Mouse (Mus musculus): ENCODE measurements around the gene Smim13. TPM values are rescaled to one million over a fixed set of nuclear protein-coding genes. Genes with fewer than 3 reads are reported as not detected.
"Not testable (repeated sequence)": the region's sequence is repeated elsewhere in the genome, so short reads cannot be mapped to it uniquely, and the experiment has no call there.

Smim13 gene
- polyA plus RNA-seq, 1 experiment, result 4.2 TPM

- H3K4me3 ChIP-seq (ENCODE audit: insufficient read depth, poor library complexity, severe bottlenecking), result peak overlapping the region; percentile 53
- no peaks in the 10 kb centered on the region for H3K79me2 ChIP-seq (ENCODE audit: control insufficient read depth, insufficient read depth)
- peak overlapping the region; percentile 94 for H3ac ChIP-seq (ENCODE audit: control insufficient read depth, insufficient read length, low read depth)
- TF ChIP-seq MYOD1 (IDR thresholded peaks at IDR 0.05; ENCODE audit: control insufficient read depth, insufficient read length, low read depth) (no peak), USF1 (IDR thresholded peaks at IDR 0.05; ENCODE audit: low read depth) (no peak), CTCF (IDR thresholded peaks at IDR 0.05; ENCODE audit: control insufficient read depth, insufficient read depth, insufficient read length) (no peak), FOSL1 (IDR thresholded peaks at IDR 0.05; ENCODE audit: insufficient read depth, low read length, poor library complexity, severe bottlenecking) (no peak), MAX (IDR thresholded peaks at IDR 0.05) (no peak), MYOG (IDR thresholded peaks at IDR 0.05; ENCODE audit: control insufficient read depth, extremely low read depth, insufficient read length) (no peak), CEBPB (IDR thresholded peaks at IDR 0.05; ENCODE audit: low read depth) (no peak)
- H3K79me3 ChIP-seq (ENCODE audit: low read depth), result no peaks in the 10 kb centered on the region
- H3K36me3 ChIP-seq (ENCODE audit: control insufficient read depth, insufficient read depth), result no peaks in the 10 kb centered on the region
- H3K27me3 ChIP-seq (ENCODE audit: control insufficient read depth, insufficient read depth, insufficient read length), result peaks cover 3% of the 10 kb centered on the region
Observed at GRCm38 (mm10) chr13:41250318-41250981, 806 bp downstream of the Smim13 start.

- H3K36me3 ChIP-seq (ENCODE audit: control insufficient read depth, insufficient read depth); H3K4me3 ChIP-seq (ENCODE audit: insufficient read depth, poor library complexity, severe bottlenecking); H3K79me2 ChIP-seq (ENCODE audit: control insufficient read depth, insufficient read depth); H3K27me3 ChIP-seq (ENCODE audit: control insufficient read depth, insufficient read depth, insufficient read length); H3ac ChIP-seq (ENCODE audit: control insufficient read depth, insufficient read length, low read depth); H3K79me3 ChIP-seq (ENCODE audit: low read depth): not testable (repeated sequence)
Observed at GRCm38 (mm10) chr13:41251232-41251631, 1.6 kb downstream of the Smim13 start.

- Histone ChIP-seq H3ac (ENCODE audit: control insufficient read depth, insufficient read length, low read depth) (no peak overlapping the region), H3K36me3 (ENCODE audit: control insufficient read depth, insufficient read depth) (no peaks in the 10 kb centered on the region), H3K4me3 (ENCODE audit: insufficient read depth, poor library complexity, severe bottlenecking) (no peak overlapping the region), H3K79me2 (ENCODE audit: control insufficient read depth, insufficient read depth) (no peaks in the 10 kb centered on the region), H3K27me3 (ENCODE audit: control insufficient read depth, insufficient read depth, insufficient read length) (no peaks in the 10 kb centered on the region), H3K79me3 (ENCODE audit: low read depth) (no peaks in the 10 kb centered on the region)
- TF ChIP-seq USF1 (IDR thresholded peaks at IDR 0.05; ENCODE audit: low read depth), result no peak
- TF ChIP-seq CTCF (IDR thresholded peaks at IDR 0.05; ENCODE audit: control insufficient read depth, insufficient read depth, insufficient read length), result no peak
- TF ChIP-seq MAX (IDR thresholded peaks at IDR 0.05), result no peak
- TF ChIP-seq FOSL1 (IDR thresholded peaks at IDR 0.05; ENCODE audit: insufficient read depth, low read length, poor library complexity, severe bottlenecking), result no peak
- TF ChIP-seq MYOG (IDR thresholded peaks at IDR 0.05; ENCODE audit: control insufficient read depth, extremely low read depth, insufficient read length), result no peak
- no peak for TF ChIP-seq MYOD1 (IDR thresholded peaks at IDR 0.05; ENCODE audit: control insufficient read depth, insufficient read length, low read depth)
- no peak for TF ChIP-seq CEBPB (IDR thresholded peaks at IDR 0.05; ENCODE audit: low read depth)
Observed at GRCm38 (mm10) chr13:41251667-41252066, 2.0 kb downstream of the Smim13 start.

GRCm38 (mm10) chr13:41252141-41252540 lies 2.5 kb downstream of the Smim13 start:
- Histone ChIP-seq H3K79me3 (ENCODE audit: low read depth) (no peaks in the 10 kb centered on the region), H3K27me3 (ENCODE audit: control insufficient read depth, insufficient read depth, insufficient read length) (no peaks in the 10 kb centered on the region), H3K36me3 (ENCODE audit: control insufficient read depth, insufficient read depth) (no peaks in the 10 kb centered on the region), H3K4me3 (ENCODE audit: insufficient read depth, poor library complexity, severe bottlenecking) (no peak overlapping the region), H3K79me2 (ENCODE audit: control insufficient read depth, insufficient read depth) (no peaks in the 10 kb centered on the region), H3ac (ENCODE audit: control insufficient read depth, insufficient read length, low read depth) (no peak overlapping the region)
- TF ChIP-seq MYOG (IDR thresholded peaks at IDR 0.05; ENCODE audit: control insufficient read depth, extremely low read depth, insufficient read length) (no peak), CEBPB (IDR thresholded peaks at IDR 0.05; ENCODE audit: low read depth) (no peak), USF1 (IDR thresholded peaks at IDR 0.05; ENCODE audit: low read depth) (no peak), CTCF (IDR thresholded peaks at IDR 0.05; ENCODE audit: control insufficient read depth, insufficient read depth, insufficient read length) (no peak), MAX (IDR thresholded peaks at IDR 0.05) (no peak), FOSL1 (IDR thresholded peaks at IDR 0.05; ENCODE audit: insufficient read depth, low read length, poor library complexity, severe bottlenecking) (no peak), MYOD1 (IDR thresholded peaks at IDR 0.05; ENCODE audit: control insufficient read depth, insufficient read length, low read depth) (no peak)

GRCm38 (mm10) chr13:41252736-41253135 lies 3.1 kb downstream of the Smim13 start:
- Histone ChIP-seq H3K36me3 (ENCODE audit: control insufficient read depth, insufficient read depth) (no peaks in the 10 kb centered on the region), H3K27me3 (ENCODE audit: control insufficient read depth, insufficient read depth, insufficient read length) (no peaks in the 10 kb centered on the region), H3ac (ENCODE audit: control insufficient read depth, insufficient read length, low read depth) (no peak overlapping the region), H3K79me2 (ENCODE audit: control insufficient read depth, insufficient read depth) (no peaks in the 10 kb centered on the region), H3K79me3 (ENCODE audit: low read depth) (no peaks in the 10 kb centered on the region), H3K4me3 (ENCODE audit: insufficient read depth, poor library complexity, severe bottlenecking) (no peak overlapping the region)
- TF ChIP-seq MYOD1 (IDR thresholded peaks at IDR 0.05; ENCODE audit: control insufficient read depth, insufficient read length, low read depth) (no peak), CEBPB (IDR thresholded peaks at IDR 0.05; ENCODE audit: low read depth) (no peak), USF1 (IDR thresholded peaks at IDR 0.05; ENCODE audit: low read depth) (no peak), MAX (IDR thresholded peaks at IDR 0.05) (no peak), CTCF (IDR thresholded peaks at IDR 0.05; ENCODE audit: control insufficient read depth, insufficient read depth, insufficient read length) (no peak), MYOG (IDR thresholded peaks at IDR 0.05; ENCODE audit: control insufficient read depth, extremely low read depth, insufficient read length) (no peak), FOSL1 (IDR thresholded peaks at IDR 0.05; ENCODE audit: insufficient read depth, low read length, poor library complexity, severe bottlenecking) (no peak)

GRCm38 (mm10) chr13:41256126-41256525 lies 6.5 kb downstream of the Smim13 start:
- Histone ChIP-seq H3K27me3 (ENCODE audit: control insufficient read depth, insufficient read depth, insufficient read length) (no peaks in the 10 kb centered on the region), H3K79me3 (ENCODE audit: low read depth) (no peaks in the 10 kb centered on the region), H3ac (ENCODE audit: control insufficient read depth, insufficient read length, low read depth) (no peak overlapping the region), H3K4me3 (ENCODE audit: insufficient read depth, poor library complexity, severe bottlenecking) (no peak overlapping the region), H3K79me2 (ENCODE audit: control insufficient read depth, insufficient read depth) (no peaks in the 10 kb centered on the region), H3K36me3 (ENCODE audit: control insufficient read depth, insufficient read depth) (no peaks in the 10 kb centered on the region)
- no peak for TF ChIP-seq CEBPB (IDR thresholded peaks at IDR 0.05; ENCODE audit: low read depth)
- no peak for TF ChIP-seq MYOG (IDR thresholded peaks at IDR 0.05; ENCODE audit: control insufficient read depth, extremely low read depth, insufficient read length)
- TF ChIP-seq FOSL1 (IDR thresholded peaks at IDR 0.05; ENCODE audit: insufficient read depth, low read length, poor library complexity, severe bottlenecking), result no peak
- no peak for TF ChIP-seq MYOD1 (IDR thresholded peaks at IDR 0.05; ENCODE audit: control insufficient read depth, insufficient read length, low read depth)
- no peak for TF ChIP-seq CTCF (IDR thresholded peaks at IDR 0.05; ENCODE audit: control insufficient read depth, insufficient read depth, insufficient read length)
- TF ChIP-seq USF1 (IDR thresholded peaks at IDR 0.05; ENCODE audit: low read depth), result no peak
- no peak for TF ChIP-seq MAX (IDR thresholded peaks at IDR 0.05)

Data from C2C12 (cell line).